Mouse (Mus musculus) MEL (cell line): ENCODE measurements at regions not wholly inside any gene's neighbourhood (a gene's known extent, or its start where the extent isn't known, plus 50 kb on each side); places are given as distances from the start of the nearest gene placed in this dataset.

ENCODE experiments used
- CHD2 ChIP-seq: IDR thresholded peaks from 2 replicates; pipeline ENCODE4 v1.6.1; 2011; ENCODE audit warnings: low read length, improper control_type of control experiment
- CTCF ChIP-seq, 3 experiments: IDR thresholded peaks in 2 of 3; conservative IDR thresholded peaks in 1 of 3; 2 replicates each; pipeline ENCODE4 v1.5.1; 2011 to 2012; ENCODE audit warnings: low read length in 3 of 3, low read depth in 2 of 3, mild to moderate bottlenecking in 2 of 3, improper control_type of control experiment in 1 of 3, inconsistent platforms in 1 of 3, mixed read lengths in 1 of 3, moderate library complexity in 1 of 3; ENCODE audit not compliant: control insufficient read depth in 1 of 3, insufficient read depth in 1 of 3, poor library complexity in 1 of 3, severe bottlenecking in 1 of 3
- GATA1 ChIP-seq: IDR thresholded peaks from 2 replicates; pipeline ENCODE4 v1.6.1; 2011; ENCODE audit warnings: low read depth, low read length, improper control_type of control experiment
- MYB ChIP-seq: IDR thresholded peaks from 2 replicates; pipeline ENCODE4 v1.6.1; 2011; ENCODE audit warnings: mild to moderate bottlenecking, low read depth, low read length, improper control_type of control experiment
- POLR2A ChIP-seq, 2 experiments: IDR thresholded peaks; 2 replicates each; pipeline ENCODE4 v1.6.1; 2011 to 2012; ENCODE audit warnings: low read length in 2 of 2, mild to moderate bottlenecking in 2 of 2, control low read depth in 1 of 2, improper control_type of control experiment in 1 of 2, low read depth in 1 of 2, moderate library complexity in 1 of 2; ENCODE audit not compliant: control insufficient read depth in 1 of 2, insufficient read depth in 1 of 2, poor library complexity in 1 of 2
- RCOR1 ChIP-seq: IDR thresholded peaks from 2 replicates; pipeline ENCODE4 v1.6.1; 2012; ENCODE audit warnings: low read depth, mild to moderate bottlenecking, inconsistent platforms, low read length, improper control_type of control experiment

GRCm38 (mm10) chr5:17174562-17174961 is 198.4 kb upstream of the Speer4f2 start:
- TF ChIP-seq RCOR1 (no peak), CTCF (IDR thresholded peaks at IDR 0.05 in 2 of 3, conservative IDR thresholded peaks at IDR 0.05 in 1 of 3; ENCODE audit: control insufficient read depth in 1 of 3, insufficient read depth in 1 of 3, low read depth in 2 of 3, low read length in 3 of 3, poor library complexity in 1 of 3, severe bottlenecking in 1 of 3) (no peak), POLR2A (IDR thresholded peaks at IDR 0.05; ENCODE audit: control insufficient read depth in 1 of 2, insufficient read depth in 1 of 2, low read depth in 1 of 2, low read length in 2 of 2, poor library complexity in 1 of 2) (no peak), GATA1 (no peak), MYB (no peak), CHD2 (no peak)
